Mouse (Mus musculus) lung, adult 18-20 months (tissue): Measurements from ENCODE around the gene Bhlhe40.

Experiments
- DNase-seq, 2 experiments: peaks; one replicate each; pipeline ENCODE4 v3.0.0; 2022; ENCODE audit warnings: mixed read lengths in 2 of 2

Gene Bhlhe40

DNA sequence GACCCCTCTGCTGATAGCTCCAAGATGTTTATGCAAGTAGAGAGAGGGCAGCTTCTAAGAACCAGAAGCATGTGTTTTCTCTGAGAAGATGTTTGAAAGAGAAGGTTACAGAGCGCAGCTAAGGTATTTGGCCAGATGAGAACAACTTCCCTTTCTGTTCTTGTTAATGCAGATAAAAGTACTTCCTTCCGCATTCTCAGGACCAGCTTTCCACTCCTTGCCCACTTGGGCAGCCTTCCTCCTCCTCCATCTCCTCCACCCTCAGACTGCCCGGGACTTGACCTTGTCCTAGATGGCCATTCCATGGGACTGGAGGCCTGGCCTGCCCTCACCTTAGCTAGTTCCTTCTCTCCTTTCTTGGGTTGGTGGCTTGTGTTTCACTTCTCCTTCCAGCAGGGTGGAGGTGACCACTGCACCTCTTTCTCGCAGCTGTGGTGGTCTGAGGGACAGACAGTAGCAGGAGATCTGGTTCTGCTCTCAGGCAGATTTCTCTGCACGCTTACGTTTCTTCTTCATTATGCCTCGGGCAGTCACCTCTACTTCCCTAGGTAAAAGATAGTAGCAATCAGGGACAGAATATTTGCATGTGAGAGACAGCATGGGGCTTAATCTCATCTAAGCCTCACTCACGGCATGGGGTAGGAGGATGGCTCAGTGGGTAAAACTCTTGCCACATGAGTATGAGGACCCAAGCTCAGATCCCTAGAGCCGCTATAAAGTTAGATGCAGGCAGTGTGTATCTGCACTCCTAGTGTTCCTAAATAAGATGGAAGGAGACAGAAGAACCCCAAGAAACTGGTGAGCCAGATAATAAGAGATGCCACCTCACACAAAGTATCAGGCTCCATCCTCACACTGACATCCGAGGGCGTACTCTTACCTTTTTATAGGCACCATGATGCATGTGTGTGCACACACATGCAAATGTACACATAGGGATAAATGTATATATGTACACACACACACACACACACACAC, 35.7 kb downstream of the Bhlhe40 start:
- peak; percentile 62 to 68 for DNase-seq

DNA sequence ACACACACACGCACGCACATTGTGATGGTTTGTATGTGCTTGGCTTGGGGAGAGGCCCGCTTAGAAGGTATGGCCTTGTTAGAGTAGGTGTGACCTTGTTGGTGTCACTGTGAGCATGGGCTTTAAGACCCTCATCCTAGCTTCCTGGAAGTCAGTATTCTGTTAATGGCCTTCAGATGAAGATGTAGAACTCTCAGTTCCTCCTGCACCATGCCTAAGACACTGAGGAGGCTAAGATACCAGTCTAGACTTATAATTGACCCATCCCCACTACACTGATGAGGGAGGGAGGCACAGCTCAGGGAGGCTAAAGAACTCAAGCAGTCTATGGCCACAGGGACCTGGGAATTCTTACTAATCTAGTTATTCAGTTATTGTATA, 36.4 kb downstream of the Bhlhe40 start:
- DNase-seq = no peak

DNA sequence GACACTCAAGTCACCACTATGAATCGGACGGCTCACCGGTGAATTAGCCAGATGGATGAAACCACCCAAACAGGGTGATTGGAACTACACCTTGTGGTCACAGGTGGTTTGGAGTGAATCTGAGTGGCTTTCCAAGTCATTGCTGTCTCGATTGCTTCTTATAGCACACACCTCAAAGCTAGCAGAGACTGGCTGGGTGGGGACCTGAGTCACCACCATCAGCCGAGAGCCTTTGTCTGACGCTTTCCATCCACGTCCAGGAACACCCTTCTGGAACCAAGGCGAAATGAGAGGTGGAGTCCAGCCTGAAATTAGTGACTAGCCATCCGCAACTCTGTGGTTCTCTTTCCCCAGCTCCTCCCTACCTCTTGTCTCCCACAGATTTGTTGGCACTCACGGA, 36.9 kb downstream of the Bhlhe40 start:
- DNase-seq = no peak

DNA sequence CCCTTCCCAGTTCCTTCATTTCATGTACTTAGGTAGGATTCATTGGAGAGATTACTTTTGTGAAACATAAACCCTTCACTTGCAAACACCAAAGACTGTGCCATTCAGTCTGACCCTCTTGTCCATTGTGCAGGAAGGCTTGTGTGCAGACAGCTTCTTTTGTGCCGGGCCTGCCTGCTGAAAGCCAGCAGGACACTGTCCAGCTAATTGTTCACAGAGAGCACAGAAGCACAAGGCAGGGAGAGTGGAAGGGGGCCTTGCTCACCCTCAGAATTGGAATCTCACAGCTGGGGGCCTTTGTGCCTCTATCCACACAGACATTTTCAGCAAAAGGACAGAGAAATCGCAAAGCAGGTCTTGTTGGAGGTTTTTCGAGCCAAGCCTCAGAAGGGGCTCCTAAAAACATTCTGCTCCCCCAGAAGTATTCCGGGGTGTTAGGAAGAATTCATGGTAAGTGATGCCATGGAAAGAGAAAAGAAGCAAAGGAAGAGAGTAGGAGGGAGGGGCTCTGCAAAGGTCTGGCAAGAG, 38.0 kb downstream of the Bhlhe40 start:
- DNase-seq = no peak

DNA sequence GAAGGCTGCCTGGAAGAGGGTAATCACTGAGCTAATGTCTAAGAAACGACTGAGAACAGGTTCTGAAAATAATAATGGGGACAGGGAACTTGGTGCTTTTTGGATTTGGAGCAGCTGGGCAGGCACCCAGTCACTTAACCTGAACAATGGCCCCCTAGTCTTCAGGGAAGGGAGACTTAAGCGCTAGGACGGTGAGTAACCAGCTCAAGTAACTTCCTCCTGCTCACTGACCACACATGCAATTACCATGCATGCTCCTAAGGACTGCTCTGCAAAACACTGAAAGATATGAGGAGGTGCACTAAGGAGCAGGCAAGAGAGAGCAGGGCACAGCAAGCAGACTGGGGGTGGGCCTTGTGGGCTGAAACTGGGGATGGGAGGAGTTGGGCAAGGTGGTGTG, 39.2 kb downstream of the Bhlhe40 start:
- DNase-seq = no peak

DNA sequence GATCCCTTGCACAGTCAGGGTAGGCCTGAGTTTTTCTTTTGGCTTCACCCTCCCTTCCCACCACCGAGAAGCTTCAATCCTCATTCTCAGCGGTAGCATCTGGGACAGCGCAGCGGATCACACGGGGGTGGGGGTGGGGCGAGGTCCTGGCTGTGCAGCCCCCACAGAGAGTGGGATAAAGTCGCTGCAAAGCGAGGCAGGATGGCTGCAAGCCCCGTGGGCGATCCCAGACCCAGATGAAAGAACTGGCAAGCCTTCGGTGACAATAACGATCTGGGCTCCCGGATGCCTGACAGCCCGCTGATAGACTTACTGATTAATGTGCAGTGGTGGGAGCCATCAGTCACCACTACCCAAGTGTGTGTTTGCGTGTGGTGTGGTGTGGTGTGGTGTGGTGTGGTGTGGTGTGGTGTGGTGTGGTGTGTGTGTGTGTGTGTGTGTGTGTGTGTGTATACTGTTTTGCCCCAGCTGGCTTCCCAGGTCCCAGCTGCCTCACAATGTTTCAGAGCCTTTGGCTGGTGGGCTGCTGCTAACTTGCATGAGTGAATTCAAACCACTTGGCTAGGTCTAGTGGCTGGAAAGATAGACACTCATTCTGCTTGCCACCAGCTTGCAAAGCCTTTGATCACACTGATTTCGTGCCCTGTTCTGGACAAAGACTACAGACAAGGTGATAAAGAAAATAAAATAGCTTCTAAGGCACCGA, 40.4 kb downstream of the Bhlhe40 start:
- DNase-seq = no peak

DNA sequence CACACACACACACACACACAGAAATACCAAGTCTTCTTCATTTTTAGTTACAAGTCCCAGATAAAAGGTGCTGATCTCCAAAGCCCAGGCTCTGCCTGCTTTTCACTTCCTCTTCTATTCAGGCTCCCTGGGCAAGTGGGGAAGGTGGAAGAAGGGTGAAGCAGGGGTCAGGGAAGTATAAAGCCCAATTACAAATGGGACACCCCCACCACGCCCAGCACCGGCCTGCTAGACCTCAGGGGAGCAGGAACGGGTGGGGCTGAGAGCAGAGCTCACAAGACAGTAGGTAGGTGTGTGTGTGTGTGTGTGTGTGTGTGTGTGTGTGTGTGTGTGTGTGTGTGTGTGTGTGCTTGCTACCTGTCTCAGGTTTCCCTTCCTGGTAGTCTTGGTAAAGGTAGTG, 42.2 kb downstream of the Bhlhe40 start:
- peak in 1 of 2 experiments; percentile 42 for DNase-seq

DNA sequence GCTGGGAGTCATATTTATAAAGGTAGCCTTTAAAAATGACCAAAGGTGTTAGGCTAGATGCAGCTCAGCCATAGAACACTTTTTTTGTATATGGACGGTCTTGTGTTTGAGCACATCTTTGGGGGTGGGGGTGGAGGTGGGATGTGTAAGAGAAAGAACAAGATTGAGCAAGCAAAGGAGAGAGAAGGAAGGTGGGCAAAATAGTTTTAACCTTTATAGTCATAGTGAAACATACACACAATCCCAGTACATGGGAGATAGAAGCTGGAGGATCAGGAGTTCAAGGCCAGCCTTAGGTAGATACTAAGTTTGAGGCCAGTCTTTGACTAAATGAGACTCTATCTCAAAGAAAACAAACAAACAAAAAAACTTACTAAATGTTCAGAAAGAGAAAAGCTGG, 42.7 kb downstream of the Bhlhe40 start:
- DNase-seq = no peak

DNA sequence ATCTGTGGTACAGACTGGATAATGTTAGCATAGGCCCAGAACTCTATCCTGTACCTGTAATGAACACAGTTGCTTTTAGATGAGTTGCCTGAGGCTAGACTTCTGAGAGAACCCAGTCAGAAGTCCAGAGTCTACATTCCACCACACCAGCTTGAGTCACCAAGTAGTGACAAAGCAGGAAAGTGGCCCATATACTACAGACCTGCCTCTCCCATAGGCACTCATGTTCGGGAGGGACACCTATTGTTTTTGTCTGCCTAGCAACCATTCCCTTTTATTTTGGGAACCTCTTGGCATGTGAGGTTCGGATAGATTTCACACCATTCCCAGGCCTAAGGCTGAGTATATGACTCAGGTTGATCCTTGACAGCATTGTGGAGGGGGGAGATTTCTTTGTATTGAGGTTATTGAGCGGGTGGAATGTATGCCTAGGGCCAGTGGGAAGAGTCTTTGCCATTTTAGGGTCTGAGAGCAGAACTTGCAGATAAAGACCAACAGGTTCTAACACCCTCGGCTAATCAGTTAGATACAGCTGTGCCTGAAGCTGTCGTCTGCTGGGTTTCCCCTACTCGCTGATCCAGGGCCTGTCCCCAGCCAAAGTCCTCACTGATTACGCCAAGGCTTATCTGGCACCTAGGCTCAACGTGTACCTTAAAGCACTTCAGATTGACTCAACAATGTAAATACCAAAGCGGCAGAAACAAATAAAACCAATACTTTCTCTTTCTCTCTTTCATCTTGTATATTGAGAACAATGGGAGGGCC, 44.1 kb downstream of the Bhlhe40 start:
- DNase-seq = peak; percentile 46 to 62

DNA sequence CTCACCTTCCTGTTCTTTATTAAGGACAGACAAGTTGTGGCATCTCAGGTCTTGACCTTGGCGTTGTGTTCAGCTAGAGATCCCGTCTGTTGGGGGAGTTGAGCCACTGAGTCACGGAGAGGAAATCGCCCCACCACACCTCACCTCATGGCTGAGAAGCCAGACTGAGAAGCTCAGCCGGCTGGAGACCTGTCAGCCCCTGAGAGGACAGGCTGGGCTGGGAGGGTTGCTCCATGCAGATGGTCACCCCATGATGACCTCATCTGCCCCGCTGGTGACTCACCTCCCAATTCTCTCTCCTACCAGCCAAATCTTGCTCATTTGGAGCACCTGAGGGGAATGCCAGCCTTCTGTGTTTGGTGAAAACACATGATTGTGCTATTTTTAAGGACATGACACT, 45.5 kb downstream of the Bhlhe40 start:
- DNase-seq = peak in 1 of 2 experiments; percentile 39

DNA sequence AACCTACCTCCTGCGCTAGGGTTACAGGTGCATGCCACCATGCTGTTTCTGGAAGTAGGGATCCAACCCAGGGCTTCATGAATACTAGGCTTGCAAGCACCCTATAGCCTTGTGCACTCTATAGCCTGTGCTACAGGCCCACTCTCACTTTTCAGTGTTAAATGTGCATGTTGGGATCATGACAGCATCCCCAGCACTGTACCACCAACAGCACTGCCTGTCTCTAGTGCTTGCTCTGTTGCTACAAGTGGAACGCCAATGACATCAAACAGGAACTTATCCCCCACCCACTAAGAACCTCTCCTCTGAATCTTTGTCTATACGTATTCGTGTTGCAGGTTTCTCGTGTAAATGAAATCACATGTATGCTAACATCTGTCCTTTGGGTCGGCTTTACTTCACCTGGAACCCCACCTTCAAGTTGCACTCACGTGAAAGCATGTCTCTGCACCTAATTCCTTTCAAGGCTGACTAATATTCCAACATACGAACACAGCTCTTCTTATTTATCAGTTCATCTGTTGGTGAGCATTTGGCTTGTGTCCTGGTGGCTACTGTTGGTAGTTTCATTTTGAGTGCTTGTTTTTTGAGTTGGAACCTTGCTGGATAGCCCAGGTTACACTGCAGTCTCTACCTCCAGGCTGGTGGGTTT, 46.7 kb downstream of the Bhlhe40 start:
- DNase-seq = no peak

DNA sequence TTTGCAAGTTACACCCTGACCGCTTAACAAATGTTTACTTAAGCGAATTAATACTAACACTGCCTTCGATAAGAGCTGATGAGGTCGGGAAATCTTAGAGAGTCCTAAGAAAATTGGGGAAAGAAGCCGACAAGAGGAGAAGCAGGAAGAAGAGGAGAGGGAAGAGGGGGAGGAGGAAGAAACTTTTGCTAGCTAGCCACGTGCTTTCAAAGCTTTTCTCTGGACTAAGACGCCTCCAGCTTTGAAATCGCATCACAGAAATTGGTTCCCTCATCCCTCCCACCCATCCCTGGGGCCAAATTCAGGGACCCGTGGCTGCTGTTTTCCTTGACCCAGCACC, 48.7 kb downstream of the Bhlhe40 start:
- DNase-seq = no peak

DNA sequence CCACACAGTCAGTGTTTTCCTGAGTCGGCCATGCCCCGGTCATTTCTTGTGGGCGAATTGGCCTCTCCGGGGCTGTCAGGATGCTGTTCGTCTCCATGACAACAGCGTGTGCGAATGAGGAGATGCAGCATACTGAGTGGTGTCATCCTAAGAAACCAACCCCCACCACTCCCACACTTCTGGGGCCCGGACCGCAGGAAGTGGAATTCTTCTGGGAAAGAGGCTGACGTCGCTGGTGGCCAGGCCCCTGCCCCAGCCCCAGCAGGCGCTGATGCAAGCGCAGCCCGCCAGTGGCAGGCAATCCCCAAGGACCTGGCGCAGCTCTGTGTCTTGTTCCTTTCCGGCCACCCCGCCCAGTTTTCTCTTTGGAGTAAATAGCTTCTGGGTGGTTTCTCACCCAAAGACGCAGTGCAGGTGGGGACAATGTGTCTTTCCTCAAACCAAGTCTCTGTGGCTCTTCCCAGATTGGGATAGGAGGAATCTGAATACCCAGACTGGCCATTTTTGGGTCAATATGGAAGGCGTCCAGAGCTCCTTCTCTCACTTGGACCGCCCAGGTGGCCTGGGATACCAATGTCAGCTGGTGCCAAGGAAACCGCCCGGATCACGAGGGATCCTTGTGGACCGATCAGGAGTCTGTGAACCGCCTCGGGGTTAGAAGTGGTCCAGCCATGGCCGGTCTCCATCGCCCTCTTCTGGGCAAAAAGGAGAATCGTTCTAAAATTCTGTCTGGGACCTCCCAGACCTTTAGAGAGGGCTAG, 49.2 kb downstream of the Bhlhe40 start:
- peak; percentile 88 to 92 for DNase-seq

DNA sequence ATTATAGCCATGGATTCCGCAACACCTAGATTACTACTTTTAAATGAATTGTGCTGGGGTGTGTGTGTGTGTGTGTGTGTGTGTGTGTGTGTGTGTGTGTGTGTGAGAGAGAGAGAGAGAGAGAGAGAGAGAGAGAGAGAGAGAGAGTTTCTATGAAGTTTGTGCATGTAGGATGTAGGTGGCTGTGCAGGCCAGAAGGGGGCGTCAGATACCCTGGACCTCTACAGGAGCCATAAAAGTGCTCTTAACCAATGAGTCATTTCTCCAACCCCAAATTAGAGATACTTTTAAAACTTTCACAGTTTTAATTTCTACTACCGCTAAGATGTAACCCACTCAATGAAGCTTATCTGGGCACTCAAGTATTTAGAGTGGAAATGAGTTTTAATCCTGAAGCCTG, 50.2 kb downstream of the Bhlhe40 start:
- no peak for DNase-seq

DNA sequence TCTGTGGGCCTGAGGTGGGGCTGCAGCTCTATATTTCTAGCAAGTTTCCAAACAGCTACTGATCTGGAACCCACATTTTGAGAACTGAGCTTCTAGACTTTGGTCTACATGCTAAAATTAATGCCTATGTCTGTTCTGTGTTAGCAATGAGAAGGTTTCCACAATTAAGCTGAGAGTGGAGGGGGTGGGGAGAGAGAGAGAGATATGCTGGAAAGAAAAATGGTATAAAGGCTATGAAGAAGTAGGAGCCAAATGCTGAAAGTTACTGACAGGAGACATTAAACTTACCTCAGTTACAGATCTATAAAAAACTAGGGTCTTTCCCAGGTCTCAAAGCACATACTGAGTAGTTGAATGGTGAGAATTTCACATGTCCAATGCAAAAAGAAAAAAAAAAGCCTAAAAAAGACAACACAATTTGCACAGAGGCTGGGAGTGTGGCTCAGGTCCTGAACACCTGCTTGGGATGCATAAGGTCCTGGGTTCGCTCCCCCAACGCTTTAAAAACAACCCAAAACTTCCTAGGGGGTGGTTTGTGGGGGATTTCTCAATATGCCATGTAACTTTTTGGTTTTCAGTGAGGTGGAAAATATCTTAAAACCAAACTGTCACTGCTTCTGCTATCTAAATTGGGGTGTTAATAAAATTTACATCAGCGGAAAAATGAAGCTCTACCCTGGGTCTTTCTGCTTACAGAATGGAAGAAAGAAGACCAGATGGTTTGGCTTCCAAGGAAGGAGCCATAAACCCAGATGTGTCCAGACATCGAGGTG, 50.9 kb downstream of the Bhlhe40 start:
- DNase-seq = no peak

DNA sequence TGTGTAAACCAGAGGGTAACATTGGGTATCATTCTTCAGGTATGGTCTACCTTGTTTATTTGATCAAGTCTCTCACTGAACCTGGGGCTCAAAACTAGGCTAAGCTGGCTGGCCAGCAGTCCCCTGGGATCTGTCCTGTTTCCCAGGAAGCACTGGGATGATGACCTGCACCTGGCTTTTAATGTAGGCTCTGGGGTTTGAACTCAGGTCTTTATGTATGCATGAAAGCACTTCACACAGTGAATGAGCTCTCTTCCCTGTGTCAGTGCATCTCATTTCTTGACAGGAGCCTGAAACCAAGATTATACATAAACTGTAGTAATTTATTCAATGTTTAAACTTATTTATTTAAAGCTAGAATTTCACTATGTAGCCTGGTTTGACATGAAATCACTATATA, 51.7 kb downstream of the Bhlhe40 start:
- no peak for DNase-seq

DNA sequence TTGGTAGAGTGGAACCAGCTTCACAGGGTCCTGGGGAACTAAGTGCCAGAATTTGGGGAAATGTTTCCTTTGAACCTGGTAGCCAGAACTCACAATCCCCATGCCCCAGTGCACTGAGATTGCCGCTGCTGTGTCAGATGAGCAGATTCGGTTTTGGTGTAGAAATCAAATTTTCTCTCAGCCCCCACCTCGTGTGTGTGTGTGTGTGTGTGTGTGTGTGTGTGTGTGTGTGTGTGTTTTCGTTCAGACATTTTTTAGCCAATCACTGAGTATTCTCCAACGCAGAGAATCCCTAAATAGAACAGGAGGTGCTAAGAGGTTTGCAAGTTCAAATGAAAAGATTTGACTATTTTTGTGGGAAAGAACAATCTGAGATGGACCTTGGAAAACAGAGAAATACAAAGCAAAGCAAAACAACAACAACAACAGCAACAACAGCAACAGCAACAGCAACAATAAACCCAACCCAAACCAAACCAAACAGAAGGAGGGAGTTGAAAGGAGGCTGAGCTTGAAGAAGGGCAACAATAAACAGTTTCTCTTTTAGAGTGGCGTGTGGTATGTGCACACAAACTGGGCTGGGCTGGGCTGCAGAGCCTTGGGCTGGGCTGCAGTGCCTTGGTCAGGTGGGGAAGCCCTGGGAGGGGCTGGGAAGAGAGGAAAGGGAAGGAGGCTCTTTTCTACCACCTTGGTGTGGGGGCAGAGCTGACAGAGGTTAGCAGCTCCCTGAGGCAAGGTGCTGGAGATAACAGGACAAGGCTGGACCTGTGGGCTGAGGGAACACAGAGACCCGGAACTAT, 52.9 kb downstream of the Bhlhe40 start:
- peak; percentile 20 to 39 for DNase-seq
